Mouse (Mus musculus) embryonic facial prominence, embryonic 11.5 days (tissue): ENCODE results near the gene Erh. TPM values are rescaled to one million over a fixed set of nuclear protein-coding genes. Genes with fewer than 3 reads are reported as not detected.

Source experiments
- ATAC-seq: fragments of 200-750 bp; cut with Nextera tagmentation; replicated peaks from 2 replicates; pipeline ENCODE4 v1.8.0; 2017; ENCODE audit warnings: low read depth; ENCODE audit not compliant: insufficient number of reproducible peaks, low FRiP score, low TSS enrichment
- DNase-seq: peaks from one replicate; pipeline ENCODE4 v3.0.0-alpha.2; 2015; ENCODE audit warnings: low spot score
- H3K27ac ChIP-seq: fragments of 300-500 bp; sonication (generic); replicated peaks from 2 replicates; pipeline ENCODE4 v1.5.1; 2014; ENCODE audit warnings: mild to moderate bottlenecking, low read depth, low read length, control low read depth
- H3K27me3 ChIP-seq: fragments of 300-500 bp; sonication (generic); 2 replicates; pipeline ENCODE4 v1.6.1; 2014; ENCODE audit warnings: mild to moderate bottlenecking, low read length, moderate library complexity, mixed read lengths; ENCODE audit not compliant: control insufficient read depth, insufficient read depth
- H3K36me3 ChIP-seq: fragments of 300-500 bp; sonication (generic); replicated peaks from 2 replicates; pipeline ENCODE4 v1.6.1; 2014; ENCODE audit warnings: low read depth, mild to moderate bottlenecking, low read length, moderate library complexity, mixed read lengths; ENCODE audit not compliant: control insufficient read depth, insufficient read depth
- H3K4me1 ChIP-seq: fragments of 300-500 bp; sonication (generic); 2 replicates; pipeline ENCODE4 v1.6.1; 2014; ENCODE audit warnings: low read length, mixed read lengths; ENCODE audit not compliant: control insufficient read depth, insufficient read depth
- H3K4me2 ChIP-seq: fragments of 300-500 bp; sonication (generic); 2 replicates; pipeline ENCODE4 v1.6.1; 2014; ENCODE audit warnings: low read depth, mild to moderate bottlenecking, control low read depth, low read length, moderate library complexity
- H3K4me3 ChIP-seq: fragments of 300-500 bp; sonication (generic); 2 replicates; pipeline ENCODE4 v1.5.1; 2014; ENCODE audit warnings: low read depth, low read length, control low read depth
- H3K9ac ChIP-seq: fragments of 300-500 bp; sonication (generic); replicated peaks from 2 replicates; pipeline ENCODE4 v1.6.1; 2014; ENCODE audit warnings: mild to moderate bottlenecking, control low read depth, low read length
- H3K9me3 ChIP-seq: fragments of 300-500 bp; sonication (generic); replicated peaks from 2 replicates; pipeline ENCODE4 v1.6.1; 2016; ENCODE audit warnings: mild to moderate bottlenecking, low read length, inconsistent platforms, mixed read lengths; ENCODE audit not compliant: control insufficient read depth
- WGBS: fragments of 180-500 bp; shearing (Covaris S2); extraction: QIAGEN DNeasy Blood & Tissue Kit; methylation state at CpG from one replicate; pipeline ENCODE4 v1.1.7; 2014; 5-methylcytosine and 5-hydroxymethylcytosine counted together
- polyA plus RNA-seq: library from polyadenylated mRNA; unstranded; fragments of >200 nt; fragmentation: Nextera tagmentation; extraction: Ambion mirVana; gene quantifications from 2 replicates; pipeline ENCODE4 v1.2.1, GENCODE M21; 2014

The Erh gene
- polyA plus RNA-seq, 1 experiment from 2014 or later, result 328 TPM

GRCm38 (mm10) chr12:80612113-80612791, 31.9 kb downstream of the Erh start:
- Histone ChIP-seq H3K27me3 (no peaks in the 10 kb centered on the region), H3K36me3 (no peaks in the 10 kb centered on the region), H3K9me3 (no peaks in the 10 kb centered on the region), H3K9ac (no peak overlapping the region), H3K4me3 (no peak overlapping the region), H3K4me2 (no peak overlapping the region), H3K27ac (no peak overlapping the region), H3K4me1 (no peaks in the 10 kb centered on the region)
- ATAC-seq (no peak), DNase-seq (no peak)
- WGBS, result 62% methylated on average over 9 of the region's 9 CpGs

GRCm38 (mm10) chr12:80609928-80610327, 34.2 kb downstream of the Erh start:
- Histone ChIP-seq H3K36me3 (no peaks in the 10 kb centered on the region), H3K9me3 (no peaks in the 10 kb centered on the region), H3K4me1 (no peaks in the 10 kb centered on the region), H3K27me3 (no peaks in the 10 kb centered on the region), H3K27ac (no peak overlapping the region), H3K9ac (no peak overlapping the region), H3K4me2 (no peak overlapping the region), H3K4me3 (no peak overlapping the region)
- WGBS, result 82% methylated on average over 3 of the region's 3 CpGs
- ATAC-seq (no peak), DNase-seq (no peak)

- no peak for DNase-seq
- H3K9me3 ChIP-seq, result no peaks in the 10 kb centered on the region
- no peaks in the 10 kb centered on the region for H3K4me1 ChIP-seq
- no peak for ATAC-seq
- H3K4me2 ChIP-seq, result no peak overlapping the region
- WGBS, result 81% methylated on average over 1 of the region's 1 CpGs
- no peak overlapping the region for H3K27ac ChIP-seq
- no peaks in the 10 kb centered on the region for H3K27me3 ChIP-seq
- H3K4me3 ChIP-seq, result no peak overlapping the region
- H3K9ac ChIP-seq, result no peak overlapping the region
- H3K36me3 ChIP-seq, result no peaks in the 10 kb centered on the region
Observed at GRCm38 (mm10) chr12:80608576-80608975, 35.6 kb downstream of the Erh start.

- no peak for DNase-seq
- no peak overlapping the region for H3K9ac ChIP-seq
- H3K4me3 ChIP-seq, result no peak overlapping the region
- H3K36me3 ChIP-seq, result no peaks in the 10 kb centered on the region
- no peak overlapping the region for H3K27ac ChIP-seq
- no peaks in the 10 kb centered on the region for H3K27me3 ChIP-seq
- H3K9me3 ChIP-seq, result no peaks in the 10 kb centered on the region
- 89% methylated on average over 2 of the region's 2 CpGs for WGBS
- ATAC-seq, result no peak
- H3K4me2 ChIP-seq, result no peak overlapping the region
- H3K4me1 ChIP-seq, result no peaks in the 10 kb centered on the region
Observed at GRCm38 (mm10) chr12:80604218-80604617, 39.9 kb downstream of the Erh start.

- Histone ChIP-seq H3K36me3 (no peaks in the 10 kb centered on the region), H3K27me3 (no peaks in the 10 kb centered on the region), H3K4me3 (no peak overlapping the region), H3K4me2 (no peak overlapping the region), H3K27ac (no peak overlapping the region), H3K4me1 (no peaks in the 10 kb centered on the region), H3K9ac (no peak overlapping the region), H3K9me3 (no peaks in the 10 kb centered on the region)
- no peak for DNase-seq
- 58% methylated on average over 4 of the region's 4 CpGs for WGBS
- no peak for ATAC-seq
Observed at GRCm38 (mm10) chr12:80603566-80603965, 40.6 kb downstream of the Erh start.

GRCm38 (mm10) chr12:80602432-80602831, 41.7 kb downstream of the Erh start:
- no peaks in the 10 kb centered on the region for H3K9me3 ChIP-seq
- no peak overlapping the region for H3K27ac ChIP-seq
- no peaks in the 10 kb centered on the region for H3K4me1 ChIP-seq
- DNase-seq, result no peak
- no peak overlapping the region for H3K4me2 ChIP-seq
- H3K27me3 ChIP-seq, result no peaks in the 10 kb centered on the region
- WGBS, result 92% methylated on average over 5 of the region's 5 CpGs
- no peak overlapping the region for H3K9ac ChIP-seq
- no peaks in the 10 kb centered on the region for H3K36me3 ChIP-seq
- ATAC-seq, result no peak
- no peak overlapping the region for H3K4me3 ChIP-seq

- DNase-seq (no peak), ATAC-seq (no peak)
- Histone ChIP-seq H3K4me1 (no peaks in the 10 kb centered on the region), H3K27me3 (no peaks in the 10 kb centered on the region), H3K27ac (no peak overlapping the region), H3K4me2 (no peak overlapping the region), H3K9me3 (no peaks in the 10 kb centered on the region), H3K4me3 (no peak overlapping the region), H3K9ac (no peak overlapping the region), H3K36me3 (no peaks in the 10 kb centered on the region)
- 83% methylated on average over 9 of the region's 9 CpGs for WGBS
Observed at GRCm38 (mm10) chr12:80601597-80602269, 42.4 kb downstream of the Erh start.

- Histone ChIP-seq H3K27me3 (no peaks in the 10 kb centered on the region), H3K9ac (no peak overlapping the region), H3K9me3 (no peaks in the 10 kb centered on the region), H3K4me1 (no peaks in the 10 kb centered on the region), H3K27ac (no peak overlapping the region), H3K4me3 (no peak overlapping the region), H3K4me2 (no peak overlapping the region), H3K36me3 (no peaks in the 10 kb centered on the region)
- 42% methylated on average over 6 of the region's 6 CpGs for WGBS
- DNase-seq (no peak), ATAC-seq (no peak)
Observed at GRCm38 (mm10) chr12:80598756-80599155, 45.4 kb downstream of the Erh start.
